Comparison of ENCODE assay signal across 22 mouse cellular contexts in genomic region chr11:63897011-63897410, GRCm38 (mm10). TPM values are rescaled to one million over a fixed set of nuclear protein-coding genes. Genes with fewer than 3 reads are reported as not detected.
A peak's percentile ranks its signal among the peaks of the same experiment; 100 is the strongest.
DNase-seq lines count a peak whose midpoint lies in the region; ATAC-seq and TF ChIP-seq lines count a peak whose summit lies in the region.
"Had no signal": no experiment of that assay in that cellular context is flagged by ENCODE, and none has a peak within 500 bp of the region (broad histone marks: within the 10 kb centered on the region; RNA-seq: fewer than 3 reads in every experiment).

No protein-coding gene starts in this region.

- H3K4me1 ChIP-seq in liver, adult 2 months (ENCODE audit: control insufficient read depth, insufficient read depth, low read length), result peaks cover 68% of the 10 kb centered on the region
- H3K4me1 ChIP-seq in midbrain, embryonic 10.5 days, result peaks cover 98% of the 10 kb centered on the region
- H3K4me1 ChIP-seq in midbrain, embryonic 13.5 days (replicated peaks), result peaks cover 73% of the 10 kb centered on the region
- H3K4me1 ChIP-seq in forebrain, embryonic 12.5 days, result peaks cover 69% of the 10 kb centered on the region

- WGBS in liver, adult 2 months, result 6% methylated on average over 2 of the region's 2 CpGs
- 93% methylated on average over 2 of the region's 2 CpGs for WGBS in midbrain, embryonic 10.5 days
- WGBS in midbrain, embryonic 13.5 days, result 79% methylated on average over 2 of the region's 2 CpGs
- WGBS in forebrain, embryonic 12.5 days, result 91% methylated on average over 2 of the region's 2 CpGs

- H3K27me3 ChIP-seq in liver, adult 2 months (ENCODE audit: control insufficient read depth, insufficient read depth, low read length), result no peaks in the 10 kb centered on the region
- peaks cover 57% of the 10 kb centered on the region for H3K27me3 ChIP-seq in midbrain, embryonic 10.5 days (ENCODE audit: low read depth, poor library complexity, severe bottlenecking)
- peaks cover 9% of the 10 kb centered on the region; the same call in 1 of the 2 replicates for H3K27me3 ChIP-seq in midbrain, embryonic 13.5 days
- peaks cover 53% of the 10 kb centered on the region for H3K27me3 ChIP-seq in forebrain, embryonic 12.5 days
- H3K27me3 ChIP-seq: CH12.LX; heart, embryonic 13.5 days; Patski had no signal

- H3K4me3 ChIP-seq in liver, adult 2 months (ENCODE audit: insufficient read depth, low read depth, low read length), result no peak overlapping the region
- no peak overlapping the region for H3K4me3 ChIP-seq in midbrain, embryonic 10.5 days
- no peak overlapping the region for H3K4me3 ChIP-seq in midbrain, embryonic 13.5 days (replicated peaks)
- no peak overlapping the region for H3K4me3 ChIP-seq in forebrain, embryonic 12.5 days (replicated peaks)
- H3K4me3 ChIP-seq: embryonic facial prominence, embryonic 13.5 days; forebrain, embryonic 13.5 days; gastrocnemius, adult 2 months; heart, embryonic 13.5 days; hindbrain, embryonic 13.5 days had no signal

- ATAC-seq in midbrain, embryonic 13.5 days, result no peak
- ATAC-seq in forebrain, embryonic 12.5 days (ENCODE audit: low FRiP score), result no peak
- ATAC-seq: activated CD4-positive, CD25-positive, alpha-beta regulatory T cell, adult 4 months; Patski had no signal

- H3K4me2 ChIP-seq in midbrain, embryonic 13.5 days (replicated peaks), result no peak overlapping the region
- no peak overlapping the region for H3K4me2 ChIP-seq in forebrain, embryonic 12.5 days
- H3K4me2 ChIP-seq: embryonic facial prominence, embryonic 13.5 days; forebrain, embryonic 13.5 days; heart, embryonic 13.5 days; hindbrain, embryonic 13.5 days had no signal

- peak overlapping the region; percentile 91 for H3K27ac ChIP-seq in liver, adult 2 months (replicated peaks; ENCODE audit: insufficient read depth, low read depth, low read length)
- peak overlapping the region; percentile 89 for H3K27ac ChIP-seq in midbrain, embryonic 10.5 days (replicated peaks)
- H3K27ac ChIP-seq in midbrain, embryonic 13.5 days, result no peak overlapping the region
- no peak overlapping the region for H3K27ac ChIP-seq in forebrain, embryonic 12.5 days
- H3K27ac ChIP-seq: embryonic facial prominence, embryonic 13.5 days; gastrocnemius, adult 2 months; heart, embryonic 13.5 days had no signal

- no peaks in the 10 kb centered on the region for H3K36me3 ChIP-seq in liver, adult 2 months (ENCODE audit: control insufficient read depth, insufficient read depth, low read length)
- H3K36me3 ChIP-seq in midbrain, embryonic 10.5 days, result no peaks in the 10 kb centered on the region
- H3K36me3 ChIP-seq in midbrain, embryonic 13.5 days, result no peaks in the 10 kb centered on the region
- H3K36me3 ChIP-seq in forebrain, embryonic 12.5 days (replicated peaks), result no peaks in the 10 kb centered on the region
- H3K36me3 ChIP-seq: embryonic facial prominence, embryonic 13.5 days; heart, embryonic 13.5 days; hindbrain, embryonic 13.5 days had no signal

- 0 out of 2 replicates have a peak overlapping the region, but pooled peaks have one; percentile 6 for H3K9ac ChIP-seq in liver, adult 2 months (ENCODE audit: low read depth, low read length)
- no peak overlapping the region for H3K9ac ChIP-seq in midbrain, embryonic 13.5 days (replicated peaks)
- H3K9ac ChIP-seq in forebrain, embryonic 12.5 days, result no peak overlapping the region
- H3K9ac ChIP-seq: embryonic facial prominence, embryonic 13.5 days; forebrain, embryonic 13.5 days; heart, embryonic 13.5 days; hindbrain, embryonic 13.5 days had no signal

- no peaks in the 10 kb centered on the region for H3K9me3 ChIP-seq in midbrain, embryonic 10.5 days (replicated peaks)
- H3K9me3 ChIP-seq in midbrain, embryonic 13.5 days, result no peaks in the 10 kb centered on the region
- H3K9me3 ChIP-seq in forebrain, embryonic 12.5 days, result no peaks in the 10 kb centered on the region
- H3K9me3 ChIP-seq: embryonic facial prominence, embryonic 13.5 days; forebrain, embryonic 13.5 days; heart, embryonic 13.5 days; hindbrain, embryonic 13.5 days had no signal

- no peak for TF ChIP-seq POLR2A in liver, adult 2 months (IDR thresholded peaks at IDR 0.05; ENCODE audit: extremely low read depth, insufficient read depth, low read length)

- TF ChIP-seq CTCF in liver, adult 2 months (IDR thresholded peaks at IDR 0.05; ENCODE audit: low read depth, low read length), result no peak

- H3K79me2 ChIP-seq in liver, adult 2 months (ENCODE audit: control insufficient read depth, insufficient read depth, low read length), result peaks cover 67% of the 10 kb centered on the region

- no peak for DNase-seq in liver, adult 2 months (ENCODE audit: extremely low read depth, low read depth, low spot score)
- DNase-seq in liver, result no peak
- no peak for DNase-seq in midbrain, embryonic 10.5 days (ENCODE audit: low spot score)
- peak; percentile 36 for DNase-seq in lung, postnatal 10 days
- DNase-seq in skeletal muscle tissue, adult 2 months (ENCODE audit: low read depth, low spot score), result peak; percentile 36
- DNase-seq: adrenal gland, adult 2 months; adrenal gland, postnatal 25 days; cerebellum, adult 18-20 months; cerebellum, adult 9-11 months; cerebellum, postnatal 36 days; gastrocnemius, adult 2 months; gastrocnemius, postnatal 25 days; heart, postnatal 4 days had no signal

RNA-seq across cellular contexts. Expression of gene Hs3st3b1, which starts 25.1 kb away (rescaled TPM):
- total RNA-seq in liver, adult 2 months (2014; rRNA removed), result 38.5 and 45.6 TPM in 2 replicates
- 57.5 and 57.7 TPM in 2 replicates for polyA plus RNA-seq in liver, adult 2 months (2012; rRNA removed)
- 15.6 and 19.4 TPM in 2 replicates for polyA plus RNA-seq in midbrain, embryonic 10.5 days (2016; fragmentation: Nextera tagmentation; extraction: Ambion mirVana)
- 13.0 and 15.9 TPM in 2 replicates for polyA plus RNA-seq in midbrain, embryonic 13.5 days (2015; fragmentation: Nextera tagmentation; extraction: Ambion mirVana)
- polyA plus RNA-seq in forebrain, embryonic 12.5 days (2016; fragmentation: Nextera tagmentation; extraction: Ambion mirVana), result 8.8 and 9.2 TPM in 2 replicates

Comparison
In these comparisons a context has a peak if more than half of its experiments do, and no peak if none do; other contexts are left out.
1. H3K27ac ChIP-seq: peak in liver, adult 2 months (single experiment) and midbrain, embryonic 10.5 days (single experiment); none in midbrain, embryonic 13.5 days (single experiment) and forebrain, embryonic 12.5 days (single experiment).
2. DNase-seq: peak in lung, postnatal 10 days (single experiment) and skeletal muscle tissue, adult 2 months (single experiment); none in liver, adult 2 months (single experiment), liver (single experiment) and midbrain, embryonic 10.5 days (single experiment).